Mouse (Mus musculus) left cerebral cortex, adult 18-20 months (tissue): Measurements from ENCODE around the gene Slc4a11. TPM values are rescaled to one million over a fixed set of nuclear protein-coding genes. Genes with fewer than 3 reads are reported as not detected.
"Not testable (repeated sequence)": the region's sequence is repeated elsewhere in the genome, so short reads cannot be mapped to it uniquely, and the experiment has no call there.

Experiments
- DNase-seq, 2 experiments: peaks; one replicate each; pipeline ENCODE4 v3.0.0; 2021 to 2022; ENCODE audit warnings: low spot score in 2 of 2, mixed read lengths in 1 of 2
- total RNA-seq, 2 experiments: library from RNA; stranded (reverse); gene quantifications; 2 replicates each; pipeline ENCODE4 v1.2.3; 2021

Slc4a11 gene
- total RNA-seq, 2 experiments from 2014 or later = 2.1 to 4.4 TPM

- DNase-seq = no peak
Measured at GRCm38 (mm10) chr2:130681531-130681930, 15.8 kb downstream of the Slc4a11 start.

- DNase-seq = no peak
Measured at GRCm38 (mm10) chr2:130679899-130680298, 17.4 kb downstream of the Slc4a11 start.

GRCm38 (mm10) chr2:130679154-130679553 is 18.2 kb downstream of the Slc4a11 start:
- DNase-seq = no peak

- no peak for DNase-seq
Measured at GRCm38 (mm10) chr2:130677211-130677610, 20.1 kb downstream of the Slc4a11 start.

GRCm38 (mm10) chr2:130667559-130667958 is 29.8 kb downstream of the Slc4a11 start, which contains the start of gene Itpa:
Gene Itpa, plus strand, starts transcription at chr2:130667610.
- DNase-seq = peak; percentile 83 to 90

- peak; percentile 87 to 94 for DNase-seq
Measured at GRCm38 (mm10) chr2:130664102-130664701, 33.1 kb downstream of the Slc4a11 start, which contains the start of gene Ddrgk1. Gene Ddrgk1, minus strand, starts transcription at chr2:130664659.

GRCm38 (mm10) chr2:130663342-130663741 is 34.0 kb downstream of the Slc4a11 start:
- no peak for DNase-seq

- DNase-seq = no peak
Measured at GRCm38 (mm10) chr2:130658530-130658929, 38.8 kb downstream of the Slc4a11 start.

- DNase-seq = peak; percentile 89 to 92
Measured at GRCm38 (mm10) chr2:130657541-130657940, 39.8 kb downstream of the Slc4a11 start.

GRCm38 (mm10) chr2:130656536-130656935 is 40.8 kb downstream of the Slc4a11 start:
- DNase-seq = peak; percentile 69 to 79

- no peak for DNase-seq
Measured at GRCm38 (mm10) chr2:130655660-130656339, 41.5 kb downstream of the Slc4a11 start.

- DNase-seq = no peak
Measured at GRCm38 (mm10) chr2:130653760-130654159, 43.6 kb downstream of the Slc4a11 start.

GRCm38 (mm10) chr2:130653303-130653702 is 44.0 kb downstream of the Slc4a11 start:
- DNase-seq = peak in 1 of 2 experiments; percentile 65

GRCm38 (mm10) chr2:130649028-130649427 is 48.3 kb downstream of the Slc4a11 start:
- DNase-seq = not testable (repeated sequence)

GRCm38 (mm10) chr2:130645198-130645597 is 52.1 kb downstream of the Slc4a11 start:
- DNase-seq = no peak

GRCm38 (mm10) chr2:130642684-130643369 is 54.5 kb downstream of the Slc4a11 start, which contains the start of gene Lzts3:
Gene Lzts3, minus strand, starts transcription at chr2:130642803.
- peak; percentile 90 to 95 for DNase-seq

- no peak for DNase-seq
Measured at GRCm38 (mm10) chr2:130642197-130642660, 55.1 kb downstream of the Slc4a11 start.

- no peak for DNase-seq
Measured at GRCm38 (mm10) chr2:130641351-130642025, 55.8 kb downstream of the Slc4a11 start.

GRCm38 (mm10) chr2:130639276-130639675 is 58.0 kb downstream of the Slc4a11 start:
- DNase-seq = no peak

- DNase-seq = no peak
Measured at GRCm38 (mm10) chr2:130638101-130638611, 59.2 kb downstream of the Slc4a11 start.

- peak in 1 of 2 experiments; percentile 54 for DNase-seq
Measured at GRCm38 (mm10) chr2:130635847-130636246, 61.5 kb downstream of the Slc4a11 start.
